Mouse (Mus musculus): ENCODE measurements at regions not wholly inside any gene's neighbourhood (a gene's known extent, or its start where the extent isn't known, plus 50 kb on each side); places are given as distances from the start of the nearest gene placed in this dataset.
"Not testable (repeated sequence)": the region's sequence is repeated elsewhere in the genome, so short reads cannot be mapped to it uniquely, and the experiment has no call there.

GRCm38 (mm10) chr14:71056601-71057000 lies 457.0 kb upstream of the Fam160b2 start:
- Histone ChIP-seq H3K9me3 (ENCODE audit: control insufficient read depth, low read length) (no peaks in the 10 kb centered on the region), H3K36me3 (ENCODE audit: control insufficient read depth, insufficient read depth, low read length) (no peaks in the 10 kb centered on the region), H3K9ac (ENCODE audit: low read length) (no peak overlapping the region), H3K27ac (replicated peaks in 1 of 2; ENCODE audit: control insufficient read depth in 1 of 2, insufficient read depth in 1 of 2, low read depth in 2 of 2, low read length in 2 of 2) (no peak overlapping the region), H3K4me3 (ENCODE audit: control insufficient read depth in 1 of 2, insufficient read depth in 1 of 2, low read depth in 1 of 2, low read length in 2 of 2) (no peak overlapping the region), H3K4me2 (ENCODE audit: low read length) (no peak overlapping the region), H3K4me1 (ENCODE audit: control insufficient read depth in 2 of 2, insufficient read depth in 2 of 2, low read length in 2 of 2) (no peaks in the 10 kb centered on the region), H3K27me3 (ENCODE audit: control insufficient read depth, insufficient read depth, low read length) (no peaks in the 10 kb centered on the region)
- ATAC-seq (ENCODE audit: insufficient number of reproducible peaks, insufficient read depth, low FRiP score, low read depth), result no peak
- WGBS, result 84% methylated on average over 2 of the region's 2 CpGs

- H3K9ac ChIP-seq (ENCODE audit: low read length), result no peak overlapping the region
- H3K4me1 ChIP-seq (ENCODE audit: control insufficient read depth in 2 of 2, insufficient read depth in 2 of 2, low read length in 2 of 2), result no peaks in the 10 kb centered on the region
- no peak overlapping the region for H3K4me2 ChIP-seq (ENCODE audit: low read length)
- H3K9me3 ChIP-seq (ENCODE audit: control insufficient read depth, low read length), result no peaks in the 10 kb centered on the region
- 87% methylated on average over 2 of the region's 2 CpGs for WGBS
- H3K27me3 ChIP-seq (ENCODE audit: control insufficient read depth, insufficient read depth, low read length), result no peaks in the 10 kb centered on the region
- ATAC-seq (ENCODE audit: insufficient number of reproducible peaks, insufficient read depth, low FRiP score, low read depth), result no peak
- H3K36me3 ChIP-seq (ENCODE audit: control insufficient read depth, insufficient read depth, low read length), result no peaks in the 10 kb centered on the region
- H3K27ac ChIP-seq (replicated peaks in 1 of 2; ENCODE audit: control insufficient read depth in 1 of 2, insufficient read depth in 1 of 2, low read depth in 2 of 2, low read length in 2 of 2), result no peak overlapping the region
- H3K4me3 ChIP-seq (ENCODE audit: control insufficient read depth in 1 of 2, insufficient read depth in 1 of 2, low read depth in 1 of 2, low read length in 2 of 2), result no peak overlapping the region
Observed at GRCm38 (mm10) chr14:71055480-71055879, 455.8 kb upstream of the Fam160b2 start.

- WGBS, result 63% methylated on average over 9 of the region's 9 CpGs
- Histone ChIP-seq H3K27ac (replicated peaks in 1 of 2; ENCODE audit: control insufficient read depth in 1 of 2, insufficient read depth in 1 of 2, low read depth in 2 of 2, low read length in 2 of 2) (no peak overlapping the region), H3K9ac (ENCODE audit: low read length) (no peak overlapping the region), H3K36me3 (ENCODE audit: control insufficient read depth, insufficient read depth, low read length) (no peaks in the 10 kb centered on the region), H3K9me3 (ENCODE audit: control insufficient read depth, low read length) (no peaks in the 10 kb centered on the region), H3K4me2 (ENCODE audit: low read length) (no peak overlapping the region), H3K4me3 (ENCODE audit: control insufficient read depth in 1 of 2, insufficient read depth in 1 of 2, low read depth in 1 of 2, low read length in 2 of 2) (no peak overlapping the region), H3K4me1 (ENCODE audit: control insufficient read depth in 2 of 2, insufficient read depth in 2 of 2, low read length in 2 of 2) (no peaks in the 10 kb centered on the region), H3K27me3 (ENCODE audit: control insufficient read depth, insufficient read depth, low read length) (no peaks in the 10 kb centered on the region)
- no peak for ATAC-seq (ENCODE audit: insufficient number of reproducible peaks, insufficient read depth, low FRiP score, low read depth)
Observed at GRCm38 (mm10) chr14:71053788-71054641, 454.4 kb upstream of the Fam160b2 start.

GRCm38 (mm10) chr14:71047096-71047495 lies 447.5 kb upstream of the Fam160b2 start:
- Histone ChIP-seq H3K36me3 (ENCODE audit: control insufficient read depth, insufficient read depth, low read length) (no peaks in the 10 kb centered on the region), H3K4me1 (ENCODE audit: control insufficient read depth in 2 of 2, insufficient read depth in 2 of 2, low read length in 2 of 2) (no peaks in the 10 kb centered on the region), H3K4me3 (ENCODE audit: control insufficient read depth in 1 of 2, insufficient read depth in 1 of 2, low read depth in 1 of 2, low read length in 2 of 2) (no peak overlapping the region), H3K4me2 (ENCODE audit: low read length) (no peak overlapping the region), H3K9me3 (ENCODE audit: control insufficient read depth, low read length) (no peaks in the 10 kb centered on the region), H3K9ac (ENCODE audit: low read length) (no peak overlapping the region), H3K27ac (replicated peaks in 1 of 2; ENCODE audit: control insufficient read depth in 1 of 2, insufficient read depth in 1 of 2, low read depth in 2 of 2, low read length in 2 of 2) (no peak overlapping the region), H3K27me3 (ENCODE audit: control insufficient read depth, insufficient read depth, low read length) (no peaks in the 10 kb centered on the region)
- 50% methylated on average over 3 of the region's 3 CpGs for WGBS
- ATAC-seq (ENCODE audit: insufficient number of reproducible peaks, insufficient read depth, low FRiP score, low read depth), result no peak

- not testable (repeated sequence) for H3K27ac ChIP-seq (replicated peaks in 1 of 2; ENCODE audit: control insufficient read depth in 1 of 2, insufficient read depth in 1 of 2, low read depth in 2 of 2, low read length in 2 of 2); H3K27me3 ChIP-seq (ENCODE audit: control insufficient read depth, insufficient read depth, low read length); H3K4me2 ChIP-seq (ENCODE audit: low read length); H3K9ac ChIP-seq (ENCODE audit: low read length); H3K36me3 ChIP-seq (ENCODE audit: control insufficient read depth, insufficient read depth, low read length); H3K4me1 ChIP-seq (ENCODE audit: control insufficient read depth in 2 of 2, insufficient read depth in 2 of 2, low read length in 2 of 2); H3K9me3 ChIP-seq (ENCODE audit: control insufficient read depth, low read length); ATAC-seq (ENCODE audit: insufficient number of reproducible peaks, insufficient read depth, low FRiP score, low read depth); H3K4me3 ChIP-seq (ENCODE audit: control insufficient read depth in 1 of 2, insufficient read depth in 1 of 2, low read depth in 1 of 2, low read length in 2 of 2)
- WGBS, result 19% methylated on average over 11 of the region's 13 CpGs
Observed at GRCm38 (mm10) chr14:71043879-71044770, 444.5 kb upstream of the Fam160b2 start.

GRCm38 (mm10) chr14:71036620-71037019 lies 437.0 kb upstream of the Fam160b2 start:
- WGBS, result 54% methylated on average over 7 of the region's 7 CpGs
- Histone ChIP-seq H3K4me1 (ENCODE audit: control insufficient read depth in 2 of 2, insufficient read depth in 2 of 2, low read length in 2 of 2) (no peaks in the 10 kb centered on the region), H3K36me3 (ENCODE audit: control insufficient read depth, insufficient read depth, low read length) (no peaks in the 10 kb centered on the region), H3K4me3 (ENCODE audit: control insufficient read depth in 1 of 2, insufficient read depth in 1 of 2, low read depth in 1 of 2, low read length in 2 of 2) (no peak overlapping the region), H3K4me2 (ENCODE audit: low read length) (no peak overlapping the region), H3K27me3 (ENCODE audit: control insufficient read depth, insufficient read depth, low read length) (peaks cover 6% of the 10 kb centered on the region; the same call in 1 of the 2 replicates), H3K9ac (ENCODE audit: low read length) (no peak overlapping the region), H3K27ac (replicated peaks in 1 of 2; ENCODE audit: control insufficient read depth in 1 of 2, insufficient read depth in 1 of 2, low read depth in 2 of 2, low read length in 2 of 2) (no peak overlapping the region), H3K9me3 (ENCODE audit: control insufficient read depth, low read length) (no peaks in the 10 kb centered on the region)
- no peak for ATAC-seq (ENCODE audit: insufficient number of reproducible peaks, insufficient read depth, low FRiP score, low read depth)

- no peak for ATAC-seq (ENCODE audit: insufficient number of reproducible peaks, insufficient read depth, low FRiP score, low read depth)
Observed at GRCm38 (mm10) chr14:71033586-71033985, 434.0 kb upstream of the Fam160b2 start.

More at GRCm38 (mm10) chr14:71033586-71033985, 434.0 kb upstream of the Fam160b2 start:
- Histone ChIP-seq H3K4me1 (ENCODE audit: control insufficient read depth in 2 of 2, insufficient read depth in 2 of 2, low read length in 2 of 2) (no peaks in the 10 kb centered on the region), H3K27ac (replicated peaks in 1 of 2; ENCODE audit: control insufficient read depth in 1 of 2, insufficient read depth in 1 of 2, low read depth in 2 of 2, low read length in 2 of 2) (no peak overlapping the region), H3K27me3 (ENCODE audit: control insufficient read depth, insufficient read depth, low read length) (0 out of 2 replicates have a peak, but pooled peaks cover 6% of the 10 kb centered on the region), H3K9me3 (ENCODE audit: control insufficient read depth, low read length) (no peaks in the 10 kb centered on the region), H3K36me3 (ENCODE audit: control insufficient read depth, insufficient read depth, low read length) (no peaks in the 10 kb centered on the region), H3K9ac (ENCODE audit: low read length) (no peak overlapping the region), H3K4me2 (ENCODE audit: low read length) (no peak overlapping the region), H3K4me3 (ENCODE audit: control insufficient read depth in 1 of 2, insufficient read depth in 1 of 2, low read depth in 1 of 2, low read length in 2 of 2) (no peak overlapping the region)
- 66% methylated on average over 2 of the region's 2 CpGs for WGBS

Data from heart, embryonic 14.5 days (tissue).